Mouse (Mus musculus): ENCODE results near the gene Mutyh.
"Not testable (repeated sequence)": the region's sequence is repeated elsewhere in the genome, so short reads cannot be mapped to it uniquely, and the experiment has no call there.

DNA sequence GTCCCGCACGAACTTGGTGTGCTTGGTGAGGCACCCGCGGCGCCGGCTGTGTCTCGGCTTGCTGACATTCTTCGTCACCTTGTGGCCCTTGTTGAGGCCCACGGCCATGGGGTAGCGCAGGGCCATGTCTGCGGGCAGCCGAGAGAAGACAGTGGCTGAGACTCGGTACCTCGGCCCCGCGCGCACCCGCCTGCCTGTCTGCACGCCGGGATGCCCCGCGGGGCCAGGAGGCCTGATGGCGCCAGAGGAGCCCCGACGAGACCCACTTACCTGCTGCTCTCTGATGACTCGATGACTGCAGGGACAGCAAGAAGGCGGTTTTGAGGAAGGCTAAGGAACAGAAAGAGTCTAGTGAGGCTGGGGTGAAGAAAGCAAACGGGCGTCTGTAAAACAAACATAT is 32.6 kb downstream of the Mutyh start:
- not testable (repeated sequence) for TF ChIP-seq POLR2A (IDR thresholded peaks at IDR 0.05; ENCODE audit: control insufficient read depth, extremely low read depth, insufficient read depth, low read length, poor library complexity); CTCF (IDR thresholded peaks at IDR 0.05; ENCODE audit: borderline replicate concordance, control insufficient read depth, extremely low read depth, insufficient read depth, low read length, poor library complexity)

Data from thymus, adult 2 months (tissue).